Mouse (Mus musculus) erythroid progenitor cell, adult 5-6 weeks (primary cell): ENCODE measurements around the gene Dpf1. TPM values are rescaled to one million over a fixed set of nuclear protein-coding genes. Genes with fewer than 3 reads are reported as not detected.

Source experiments
- total RNA-seq, 2 experiments: library from RNA; stranded (forward) in 1 of 2; stranded (reverse) in 1 of 2; fragments of 150-400 nt in 1 of 2; fragments of 186-747, 209-891 nt in 1 of 2; gene quantifications; 2 replicates each; pipeline versions ENCODE4 v1.2.3 to v1.2.4; 2015 to 2017; ENCODE audit warnings: low replicate concordance in 2 of 2

Dpf1 gene
- total RNA-seq, 2 experiments from 2014 or later: not detected

Other genes starting within 250 kb of the Dpf1 start
- under 0.01 TPM in 1 of 2 replicates, not detected in the other for gene Ryr1, start 178.8 kb upstream of the Dpf1 start, total RNA-seq (2015; ENCODE audit: low replicate concordance)
- gene Ryr1, start 178.8 kb upstream of the Dpf1 start, total RNA-seq (2017; ENCODE audit: low replicate concordance): not detected in 2 replicates
- gene Rasgrp4, start 169.1 kb upstream of the Dpf1 start, total RNA-seq (2015; ENCODE audit: low replicate concordance): 3.4 and 7.2 TPM in 2 replicates
- 1.9 and 3.5 TPM in 2 replicates for gene Rasgrp4, start 169.1 kb upstream of the Dpf1 start, total RNA-seq (2017; ENCODE audit: low replicate concordance)
- 6.3 and 13.3 TPM in 2 replicates for gene Fam98c, start 147.7 kb upstream of the Dpf1 start, total RNA-seq (2015; ENCODE audit: low replicate concordance)
- 2.2 and 2.7 TPM in 2 replicates for gene Fam98c, start 147.7 kb upstream of the Dpf1 start, total RNA-seq (2017; ENCODE audit: low replicate concordance)
- gene Ggn, start 133.7 kb upstream of the Dpf1 start, total RNA-seq (2015; ENCODE audit: low replicate concordance): not detected in 2 replicates
- not detected in 2 replicates for gene Ggn, start 133.7 kb upstream of the Dpf1 start, total RNA-seq (2017; ENCODE audit: low replicate concordance)
- gene Spred3, start 133.5 kb upstream of the Dpf1 start, total RNA-seq (2015; ENCODE audit: low replicate concordance): 0.72 and 3.4 TPM in 2 replicates
- 1.3 and 3.0 TPM in 2 replicates for gene Spred3, start 133.5 kb upstream of the Dpf1 start, total RNA-seq (2017; ENCODE audit: low replicate concordance)
- 85.4 and 103 TPM in 2 replicates for gene Psmd8, start 123.2 kb upstream of the Dpf1 start, total RNA-seq (2015; ENCODE audit: low replicate concordance)
- 66.3 and 68.3 TPM in 2 replicates for gene Psmd8, start 123.2 kb upstream of the Dpf1 start, total RNA-seq (2017; ENCODE audit: low replicate concordance)
- not detected in 2 replicates for gene Catsperg1, start 89.9 kb upstream of the Dpf1 start, total RNA-seq (2015; ENCODE audit: low replicate concordance)
- not detected in 2 replicates for gene Catsperg1, start 89.9 kb upstream of the Dpf1 start, total RNA-seq (2017; ENCODE audit: low replicate concordance)
- 1.1 and 4.2 TPM in 2 replicates for gene Kcnk6, start 71.4 kb upstream of the Dpf1 start, total RNA-seq (2015; ENCODE audit: low replicate concordance)
- 3.0 and 9.5 TPM in 2 replicates for gene Kcnk6, start 71.4 kb upstream of the Dpf1 start, total RNA-seq (2017; ENCODE audit: low replicate concordance)
- 8.0 and 14.8 TPM in 2 replicates for gene Yif1b, start 65.6 kb upstream of the Dpf1 start, total RNA-seq (2015; ENCODE audit: low replicate concordance)
- 5.6 and 6.9 TPM in 2 replicates for gene Yif1b, start 65.6 kb upstream of the Dpf1 start, total RNA-seq (2017; ENCODE audit: low replicate concordance)
- gene 2200002D01Rik, start 55.5 kb upstream of the Dpf1 start, total RNA-seq (2015; ENCODE audit: low replicate concordance): not detected in 2 replicates
- gene 2200002D01Rik, start 55.5 kb upstream of the Dpf1 start, total RNA-seq (2017; ENCODE audit: low replicate concordance): not detected in 2 replicates
- 4.2 and 7.9 TPM in 2 replicates for gene Spint2, start 22.0 kb upstream of the Dpf1 start, total RNA-seq (2015; ENCODE audit: low replicate concordance)
- 3.0 TPM in 1 of 2 replicates, not detected in the other for gene Spint2, start 22.0 kb upstream of the Dpf1 start, total RNA-seq (2017; ENCODE audit: low replicate concordance)
- gene Ppp1r14a, start 14.6 kb upstream of the Dpf1 start, total RNA-seq (2015; ENCODE audit: low replicate concordance): not detected in 2 replicates
- gene Ppp1r14a, start 14.6 kb upstream of the Dpf1 start, total RNA-seq (2017; ENCODE audit: low replicate concordance): not detected in 2 replicates
- gene Sipa1l3, start 214.7 kb downstream of the Dpf1 start, total RNA-seq (2015; ENCODE audit: low replicate concordance): 2.5 and 4.2 TPM in 2 replicates
- gene Sipa1l3, start 214.7 kb downstream of the Dpf1 start, total RNA-seq (2017; ENCODE audit: low replicate concordance): 1.3 and 15.3 TPM in 2 replicates